Mouse (Mus musculus): ENCODE measurements around the gene Hist1h2ag.

- TF ChIP-seq POLR2A (IDR thresholded peaks at IDR 0.05; ENCODE audit: borderline replicate concordance, control insufficient read depth, low read depth, low read length): no peak
- TF ChIP-seq CTCF (IDR thresholded peaks at IDR 0.05; ENCODE audit: control insufficient read depth, insufficient read depth, low read length): no peak
Measured at GRCm38 (mm10) chr13:22015479-22016450, 27.0 kb downstream of the Hist1h2ag start.

Data from bone marrow, adult 2 months (tissue).